Mouse (Mus musculus): ENCODE results near the gene Polr3e.

DNA sequence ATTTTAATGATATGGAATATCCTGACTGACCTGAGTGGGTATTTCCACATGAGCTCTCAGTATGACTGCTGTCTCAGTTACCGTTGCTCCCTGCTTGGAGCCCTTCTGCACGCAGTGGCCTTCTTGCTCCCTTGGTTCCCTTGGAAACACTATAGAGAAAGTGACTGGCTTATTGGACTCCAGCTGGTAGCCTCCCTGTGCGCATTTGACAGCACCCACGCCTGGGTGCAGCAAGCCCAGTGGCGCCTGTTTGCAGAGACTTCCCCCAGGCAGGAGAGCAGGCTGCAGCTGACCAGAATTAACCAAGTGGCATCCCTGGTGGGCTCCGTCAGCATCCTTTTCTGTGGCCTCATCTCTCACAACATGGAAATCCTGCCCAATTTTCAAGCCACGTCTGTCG is 73.6 kb downstream of the Polr3e start:
- no peak for TF ChIP-seq POLR2A (IDR thresholded peaks at IDR 0.05; ENCODE audit: borderline replicate concordance, insufficient read depth, low read length)
- no peak for TF ChIP-seq CTCF (IDR thresholded peaks at IDR 0.05; ENCODE audit: borderline replicate concordance, insufficient read depth, low read depth, low read length)
